Mouse (Mus musculus): ENCODE results near the gene Otulinl. TPM values are rescaled to one million over a fixed set of nuclear protein-coding genes. Genes with fewer than 3 reads are reported as not detected.

The Otulinl gene
- polyA plus RNA-seq, 1 experiment: 17.8 TPM

DNA sequence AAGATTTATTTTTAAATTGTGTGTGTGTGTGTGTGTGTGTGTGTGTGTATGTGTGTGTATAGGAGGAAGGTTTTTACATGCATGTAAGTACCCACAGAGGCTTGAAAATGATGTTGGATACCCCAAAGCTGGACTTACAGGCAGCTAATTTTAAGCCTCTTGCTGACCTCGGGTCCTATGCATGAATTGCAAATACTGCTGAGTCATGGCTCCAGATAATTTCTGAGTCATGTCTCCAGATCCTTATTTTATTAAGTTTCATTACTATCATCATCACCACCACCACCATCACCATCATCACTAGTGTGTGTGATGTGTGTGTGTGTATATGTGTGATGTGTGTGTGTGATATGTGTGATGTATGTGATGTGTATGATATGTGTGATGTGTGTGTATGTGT is 18.7 kb downstream of the Otulinl start:
- no peak overlapping the region for H3K27ac ChIP-seq (ENCODE audit: insufficient read depth, low read length)
- no peak overlapping the region for H3K4me3 ChIP-seq (ENCODE audit: insufficient read depth, low read length)
- H3K4me1 ChIP-seq (ENCODE audit: control insufficient read depth, insufficient read depth, low read length): no peaks in the 10 kb centered on the region
- TF ChIP-seq POLR2A (IDR thresholded peaks at IDR 0.05; ENCODE audit: extremely low read depth, insufficient read depth, low read length) (no peak), CTCF (IDR thresholded peaks at IDR 0.05; ENCODE audit: extremely low read depth, insufficient read depth, low read length) (no peak)

DNA sequence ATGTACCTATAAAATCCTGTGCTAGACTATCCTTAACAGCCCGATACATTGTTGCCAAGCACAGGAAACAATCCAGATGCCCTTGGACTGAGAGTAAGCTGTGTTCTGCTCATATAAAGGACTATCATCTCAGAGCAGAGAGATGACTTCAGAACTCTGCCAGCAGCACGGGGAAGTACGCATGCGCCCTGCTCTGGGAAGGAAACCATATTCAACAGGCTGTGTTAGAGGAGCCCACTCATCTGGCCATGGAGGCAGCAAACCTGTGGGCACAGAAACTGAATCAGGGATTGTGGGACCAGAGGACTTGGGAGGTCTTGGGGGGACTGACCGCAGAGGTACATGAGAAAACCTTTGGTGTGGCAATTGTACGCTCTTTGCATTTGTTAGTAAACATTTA is 19.7 kb downstream of the Otulinl start:
- no peak overlapping the region for H3K27ac ChIP-seq (ENCODE audit: insufficient read depth, low read length)
- H3K4me3 ChIP-seq (ENCODE audit: insufficient read depth, low read length): no peak overlapping the region
- no peaks in the 10 kb centered on the region for H3K4me1 ChIP-seq (ENCODE audit: control insufficient read depth, insufficient read depth, low read length)
- TF ChIP-seq POLR2A (IDR thresholded peaks at IDR 0.05; ENCODE audit: extremely low read depth, insufficient read depth, low read length) (no peak), CTCF (IDR thresholded peaks at IDR 0.05; ENCODE audit: extremely low read depth, insufficient read depth, low read length) (no peak)

GRCm38 (mm10) chr15:27659592-27660244 is 21.7 kb downstream of the Otulinl start:
- TF ChIP-seq POLR2A (IDR thresholded peaks at IDR 0.05; ENCODE audit: extremely low read depth, insufficient read depth, low read length) (no peak), CTCF (IDR thresholded peaks at IDR 0.05; ENCODE audit: extremely low read depth, insufficient read depth, low read length) (peak; percentile 88)
- Histone ChIP-seq H3K27ac (ENCODE audit: insufficient read depth, low read length) (no peak overlapping the region), H3K4me1 (ENCODE audit: control insufficient read depth, insufficient read depth, low read length) (no peaks in the 10 kb centered on the region), H3K4me3 (ENCODE audit: insufficient read depth, low read length) (no peak overlapping the region)

- H3K4me1 ChIP-seq (ENCODE audit: control insufficient read depth, insufficient read depth, low read length): no peaks in the 10 kb centered on the region
- no peak overlapping the region for H3K4me3 ChIP-seq (ENCODE audit: insufficient read depth, low read length)
- TF ChIP-seq POLR2A (IDR thresholded peaks at IDR 0.05; ENCODE audit: extremely low read depth, insufficient read depth, low read length): no peak
- no peak for TF ChIP-seq CTCF (IDR thresholded peaks at IDR 0.05; ENCODE audit: extremely low read depth, insufficient read depth, low read length)
- no peak overlapping the region for H3K27ac ChIP-seq (ENCODE audit: insufficient read depth, low read length)
Measured at GRCm38 (mm10) chr15:27659143-27659542, 22.2 kb downstream of the Otulinl start.

DNA sequence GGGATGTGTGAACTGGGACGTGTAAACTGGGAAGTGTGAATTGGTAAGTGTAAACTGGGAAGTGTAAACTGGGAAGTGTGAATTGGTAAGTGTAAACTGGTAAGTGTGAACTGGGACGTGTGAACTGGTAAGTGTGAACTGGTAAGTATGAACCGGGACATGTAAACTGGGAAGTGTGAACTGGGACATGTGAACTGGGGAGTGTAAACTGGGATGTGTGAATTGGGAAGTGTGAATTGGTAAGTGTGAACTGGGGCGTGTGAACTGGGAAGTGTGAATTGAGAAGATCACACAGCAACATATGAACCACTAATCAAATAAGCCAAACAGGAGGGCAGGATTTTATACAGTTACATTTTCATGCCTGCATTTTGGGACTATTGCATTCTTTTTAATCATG is 23.0 kb downstream of the Otulinl start:
- H3K27ac ChIP-seq (ENCODE audit: insufficient read depth, low read length): no peak overlapping the region
- no peak for TF ChIP-seq CTCF (IDR thresholded peaks at IDR 0.05; ENCODE audit: extremely low read depth, insufficient read depth, low read length)
- TF ChIP-seq POLR2A (IDR thresholded peaks at IDR 0.05; ENCODE audit: extremely low read depth, insufficient read depth, low read length): no peak
- no peaks in the 10 kb centered on the region for H3K4me1 ChIP-seq (ENCODE audit: control insufficient read depth, insufficient read depth, low read length)
- no peak overlapping the region for H3K4me3 ChIP-seq (ENCODE audit: insufficient read depth, low read length)

DNA sequence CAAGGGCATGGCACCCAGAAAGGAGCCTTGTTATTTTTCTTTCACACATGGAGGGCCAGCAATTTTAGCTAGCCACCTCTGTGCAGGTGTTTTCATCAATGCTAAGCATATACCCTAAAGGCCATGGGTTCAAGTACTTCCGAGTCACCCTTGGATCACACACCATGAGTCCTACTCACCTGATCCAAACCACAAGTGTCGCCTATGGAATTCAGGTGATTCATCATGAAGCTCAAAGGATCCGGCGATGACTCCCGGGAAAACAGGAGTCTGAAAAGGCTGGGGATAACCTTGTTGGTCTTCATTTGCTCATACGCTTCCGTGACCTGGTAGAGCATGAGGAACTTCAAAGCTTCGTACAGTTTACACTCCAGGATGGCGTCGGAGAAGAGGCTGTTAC is 23.5 kb downstream of the Otulinl start:
- Histone ChIP-seq H3K4me3 (ENCODE audit: insufficient read depth, low read length) (no peak overlapping the region), H3K4me1 (ENCODE audit: control insufficient read depth, insufficient read depth, low read length) (no peaks in the 10 kb centered on the region), H3K27ac (ENCODE audit: insufficient read depth, low read length) (no peak overlapping the region)
- TF ChIP-seq POLR2A (IDR thresholded peaks at IDR 0.05; ENCODE audit: extremely low read depth, insufficient read depth, low read length) (no peak), CTCF (IDR thresholded peaks at IDR 0.05; ENCODE audit: extremely low read depth, insufficient read depth, low read length) (no peak)

DNA sequence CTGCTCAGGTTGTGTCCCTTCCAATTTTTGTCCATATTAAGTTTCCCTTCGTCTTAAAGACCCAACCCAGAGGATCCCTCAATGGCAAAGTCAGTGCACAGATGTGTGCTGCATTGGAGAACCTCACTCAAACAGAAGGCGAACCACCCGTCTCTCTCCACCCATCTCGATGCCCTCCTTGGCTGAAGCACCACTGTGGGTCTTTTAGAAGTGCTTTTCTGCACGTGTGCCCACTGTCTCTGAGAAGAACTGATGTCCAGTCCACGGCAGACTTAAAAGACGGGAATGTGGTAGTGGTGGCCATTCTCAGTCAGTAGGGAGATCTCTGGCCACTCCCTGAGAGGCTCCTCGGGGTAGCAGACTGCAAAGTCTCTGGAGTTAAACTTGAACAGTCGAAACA is 24.8 kb downstream of the Otulinl start:
- no peaks in the 10 kb centered on the region for H3K4me1 ChIP-seq (ENCODE audit: control insufficient read depth, insufficient read depth, low read length)
- H3K4me3 ChIP-seq (ENCODE audit: insufficient read depth, low read length): no peak overlapping the region
- H3K27ac ChIP-seq (ENCODE audit: insufficient read depth, low read length): no peak overlapping the region
- TF ChIP-seq POLR2A (IDR thresholded peaks at IDR 0.05; ENCODE audit: extremely low read depth, insufficient read depth, low read length) (no peak), CTCF (IDR thresholded peaks at IDR 0.05; ENCODE audit: extremely low read depth, insufficient read depth, low read length) (no peak)

DNA sequence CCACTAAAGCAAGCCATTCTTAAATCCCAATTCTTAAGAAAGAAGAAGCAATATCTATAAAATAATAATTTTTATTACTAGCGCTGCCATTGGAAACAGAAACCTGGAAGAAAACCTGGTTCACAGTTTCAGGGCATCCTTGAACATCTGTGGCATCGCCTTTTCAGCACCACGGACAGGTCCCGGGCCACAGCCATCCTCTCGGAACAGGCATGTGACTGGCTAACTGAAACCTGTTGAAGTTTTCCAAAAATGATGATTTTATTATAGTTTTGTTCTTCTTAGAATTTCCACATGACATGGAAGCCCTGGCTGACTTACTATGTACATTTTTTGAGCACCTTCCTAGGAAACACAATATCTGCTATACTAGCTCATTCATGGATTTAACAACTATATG is 26.4 kb downstream of the Otulinl start:
- Histone ChIP-seq H3K4me1 (ENCODE audit: control insufficient read depth, insufficient read depth, low read length) (no peaks in the 10 kb centered on the region), H3K27ac (ENCODE audit: insufficient read depth, low read length) (no peak overlapping the region), H3K4me3 (ENCODE audit: insufficient read depth, low read length) (no peak overlapping the region)
- TF ChIP-seq POLR2A (IDR thresholded peaks at IDR 0.05; ENCODE audit: extremely low read depth, insufficient read depth, low read length) (no peak), CTCF (IDR thresholded peaks at IDR 0.05; ENCODE audit: extremely low read depth, insufficient read depth, low read length) (no peak)

DNA sequence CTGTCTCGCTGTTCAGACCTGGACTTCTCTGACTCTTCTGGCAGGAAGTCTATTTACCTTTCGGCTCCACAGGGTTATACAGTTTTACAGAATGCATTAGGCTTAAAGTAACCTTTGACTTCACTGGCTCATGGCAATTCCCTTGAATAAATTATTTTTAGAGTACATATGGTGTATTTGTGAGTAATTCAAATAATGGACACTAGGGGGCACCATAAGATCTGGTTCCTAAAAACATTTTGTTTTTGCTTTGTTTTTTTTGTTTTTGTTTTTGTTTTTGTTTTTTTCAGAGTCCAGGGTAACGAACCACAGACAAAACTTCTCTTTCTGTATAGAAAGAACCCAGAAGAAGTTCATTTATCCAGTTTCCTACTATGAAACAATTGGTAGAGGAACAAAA is 33.7 kb downstream of the Otulinl start:
- Histone ChIP-seq H3K4me3 (ENCODE audit: insufficient read depth, low read length) (no peak overlapping the region), H3K4me1 (ENCODE audit: control insufficient read depth, insufficient read depth, low read length) (no peaks in the 10 kb centered on the region), H3K27ac (ENCODE audit: insufficient read depth, low read length) (no peak overlapping the region)
- no peak for TF ChIP-seq CTCF (IDR thresholded peaks at IDR 0.05; ENCODE audit: extremely low read depth, insufficient read depth, low read length)
- TF ChIP-seq POLR2A (IDR thresholded peaks at IDR 0.05; ENCODE audit: extremely low read depth, insufficient read depth, low read length): no peak

- H3K27ac ChIP-seq (ENCODE audit: insufficient read depth, low read length): no peak overlapping the region
- no peak overlapping the region for H3K4me3 ChIP-seq (ENCODE audit: insufficient read depth, low read length)
- no peak for TF ChIP-seq POLR2A (IDR thresholded peaks at IDR 0.05; ENCODE audit: extremely low read depth, insufficient read depth, low read length)
- TF ChIP-seq CTCF (IDR thresholded peaks at IDR 0.05; ENCODE audit: extremely low read depth, insufficient read depth, low read length): no peak
- no peaks in the 10 kb centered on the region for H3K4me1 ChIP-seq (ENCODE audit: control insufficient read depth, insufficient read depth, low read length)
Measured at GRCm38 (mm10) chr15:27646665-27647064, 34.7 kb downstream of the Otulinl start.
